22 mouse cellular contexts compared by ENCODE assay signal in the genomic region with DNA sequence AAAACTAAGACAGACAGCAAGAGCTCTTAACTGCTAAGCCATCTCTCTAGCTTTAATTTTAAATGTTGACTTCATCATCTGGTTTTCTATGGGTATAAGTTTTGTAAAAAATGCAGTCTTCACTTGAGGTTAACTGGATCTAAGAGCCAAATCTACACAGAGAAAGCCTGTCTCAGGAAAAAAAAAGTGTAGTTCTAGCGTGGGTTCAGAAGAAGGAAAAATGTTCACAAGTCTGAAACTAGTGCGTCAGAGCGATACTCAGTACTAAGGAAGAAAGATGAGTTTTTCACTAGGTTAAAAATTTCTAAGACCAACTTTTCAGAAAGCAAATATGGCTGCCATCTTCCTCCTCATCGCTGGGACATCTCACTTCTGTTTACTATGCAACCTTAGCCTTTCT.
"Had no signal": no experiment of that assay in that cellular context is flagged by ENCODE, and none has a peak within 500 bp of the region (broad histone marks: within the 10 kb centered on the region; RNA-seq: fewer than 3 reads in every experiment).

No protein-coding gene starts in this region.

- DNase-seq: heart, postnatal 10 days; heart, postnatal 14 days; heart, postnatal 36 days; heart, postnatal 4 days; kidney, adult 11 months; kidney, adult 18-20 months; kidney, adult 2 months; kidney, adult 8-10 months; kidney, adult 9 months; kidney, postnatal 10 days; kidney, postnatal 14 days; kidney, postnatal 25 days; kidney, postnatal 36 days; kidney, postnatal 4 days; layer of hippocampus, adult 9-11 months; layer of hippocampus, postnatal 36 days had no signal

- ATAC-seq: hindbrain, embryonic 16.5 days; hindbrain, postnatal 0 days; inflammation-experienced regulatory T-cells, adult 6 months; intestine, embryonic 15.5 days; intestine, embryonic 16.5 days; intestine, postnatal 0 days had no signal
